Mouse (Mus musculus) C2C12 (cell line): Measurements from ENCODE around the gene Anks1b. TPM values are rescaled to one million over a fixed set of nuclear protein-coding genes. Genes with fewer than 3 reads are reported as not detected.

Experiments
- H3K27me3 ChIP-seq: one replicate; pipeline ENCODE4 v1.6.1; 2011; ENCODE audit not compliant: control insufficient read depth, insufficient read depth, insufficient read length
- H3K36me3 ChIP-seq: one replicate; pipeline ENCODE4 v1.6.1; 2011; ENCODE audit not compliant: control insufficient read depth, insufficient read depth
- H3K4me3 ChIP-seq: one replicate; pipeline ENCODE4 v1.5.1; 2011; ENCODE audit warnings: mild to moderate bottlenecking, control low read depth; ENCODE audit not compliant: poor library complexity, insufficient read depth, severe bottlenecking
- H3K79me2 ChIP-seq: one replicate; pipeline ENCODE4 v1.6.1; 2011; ENCODE audit not compliant: control insufficient read depth, insufficient read depth
- H3K79me3 ChIP-seq: one replicate; pipeline ENCODE4 v1.6.1; 2011; ENCODE audit warnings: low read depth, control low read depth
- H3ac ChIP-seq: one replicate; pipeline ENCODE3; 2011; ENCODE audit warnings: low read depth; ENCODE audit not compliant: control insufficient read depth, insufficient read length
- CEBPB ChIP-seq: IDR thresholded peaks from one replicate; pipeline ENCODE4 v1.6.1; 2011; ENCODE audit warnings: low read depth, mild to moderate bottlenecking, control low read depth, moderate library complexity
- CTCF ChIP-seq: IDR thresholded peaks from one replicate; pipeline ENCODE4 v1.5.1; 2011; ENCODE audit not compliant: control insufficient read depth, insufficient read depth, insufficient read length
- FOSL1 ChIP-seq: IDR thresholded peaks from one replicate; pipeline ENCODE4 v1.8.0; 2011; ENCODE audit warnings: mild to moderate bottlenecking, low read length; ENCODE audit not compliant: poor library complexity, insufficient read depth, severe bottlenecking
- MAX ChIP-seq: IDR thresholded peaks from one replicate; pipeline ENCODE4 v1.6.1; 2011; ENCODE audit warnings: mild to moderate bottlenecking, control low read depth
- MYOD1 ChIP-seq: IDR thresholded peaks from one replicate; pipeline ENCODE4 v1.6.1; 2011; ENCODE audit warnings: low read depth; ENCODE audit not compliant: control insufficient read depth, insufficient read length
- MYOG ChIP-seq: IDR thresholded peaks from one replicate; pipeline ENCODE4 v1.6.1; 2011; ENCODE audit not compliant: control insufficient read depth, insufficient read length; ENCODE audit errors: extremely low read depth
- USF1 ChIP-seq: IDR thresholded peaks from one replicate; pipeline ENCODE4 v1.6.1; 2011; ENCODE audit warnings: low read depth, mild to moderate bottlenecking, control low read depth, moderate library complexity
- long read RNA-seq, 2 experiments: library from polyadenylated mRNA; unstranded; transcript quantifications; one replicate each; pipeline ENCODE4 v2.0.0; 2019 to 2020
- polyA plus RNA-seq: library from polyadenylated mRNA; unstranded; fragments of >200 nt; fragmentation: generic; extraction: Trizol; gene quantifications from one replicate; pipeline ENCODE4 v1.2.1, GENCODE M21; 2012; ENCODE audit warnings: missing spikeins

Gene Anks1b
- 0.27 TPM for polyA plus RNA-seq
- long read RNA-seq, experiment 1, partial matches to known transcripts: 0 of 8 reads
- long read RNA-seq, experiment 1, other reads (novel, unspliced or antisense): 8 of 8 reads
- long read RNA-seq, experiment 2: 0 reads

- TF ChIP-seq USF1 (no peak), MAX (no peak), CTCF (no peak), MYOG (no peak), MYOD1 (no peak), CEBPB (no peak), FOSL1 (no peak)
- H3K79me3 ChIP-seq: no peaks in the 10 kb centered on the region
- H3K27me3 ChIP-seq: no peaks in the 10 kb centered on the region
- H3K4me3 ChIP-seq: peak within 1 kb of the TSS; percentile 26
- no peaks in the 10 kb centered on the region for H3K79me2 ChIP-seq
- no peaks in the 10 kb centered on the region for H3K36me3 ChIP-seq
- H3ac ChIP-seq: peak within 1 kb of the TSS; percentile 52
Observed at GRCm38 (mm10) chr10:89873146-89873950, at the start of gene Anks1b. Gene Anks1b (plus strand): TSS chr10:89873509.

DNA sequence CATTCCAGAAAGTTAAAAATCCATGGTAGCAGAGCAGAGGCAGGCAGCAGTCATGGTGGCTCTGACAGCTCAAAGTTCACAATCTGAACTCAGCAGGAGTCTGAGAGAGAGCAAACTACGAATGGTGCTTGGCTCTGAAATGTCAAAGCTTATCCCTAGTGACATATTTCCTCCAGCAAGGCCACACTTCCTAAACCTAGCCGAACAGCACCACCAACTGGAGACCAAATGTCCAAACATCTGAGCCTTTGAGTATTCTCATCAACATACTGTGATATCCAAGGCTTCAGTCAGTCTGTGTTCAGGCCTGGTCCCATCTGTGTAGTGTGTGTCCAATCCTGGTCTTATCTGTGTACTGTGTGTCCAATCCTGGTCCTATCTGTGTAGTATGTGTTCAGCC lies 49.4 kb upstream of the Anks1b start:
- H3K36me3 ChIP-seq: peaks cover 8% of the 10 kb centered on the region
- no peaks in the 10 kb centered on the region for H3K27me3 ChIP-seq
- no peak overlapping the region for H3K4me3 ChIP-seq
- no peak for TF ChIP-seq USF1
- TF ChIP-seq CTCF: peak; percentile 2
- H3K79me2 ChIP-seq: no peaks in the 10 kb centered on the region
- no peaks in the 10 kb centered on the region for H3K79me3 ChIP-seq
- H3ac ChIP-seq: no peak overlapping the region

DNA sequence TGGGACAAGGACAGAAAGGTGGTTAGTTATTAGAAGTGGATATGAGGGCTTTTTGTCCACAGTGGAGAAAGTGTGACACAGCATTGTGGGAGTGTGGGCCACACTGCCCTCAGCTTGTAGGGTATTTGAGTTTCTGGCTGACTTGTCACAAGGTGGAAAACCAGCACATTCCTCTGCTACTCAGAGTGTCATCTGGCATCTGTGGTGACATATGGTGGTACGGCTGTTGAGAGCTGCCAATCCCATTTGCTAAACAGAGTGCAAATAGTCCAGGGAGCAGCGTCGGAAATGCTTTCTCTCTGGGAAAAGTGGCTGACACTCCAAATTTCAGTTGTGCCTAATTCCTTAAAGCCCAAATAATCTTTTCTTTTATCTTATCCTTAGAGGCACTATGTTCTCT lies 46.4 kb upstream of the Anks1b start:
- H3K79me2 ChIP-seq: no peaks in the 10 kb centered on the region
- no peaks in the 10 kb centered on the region for H3K27me3 ChIP-seq
- H3ac ChIP-seq: no peak overlapping the region
- TF ChIP-seq MYOD1: no peak
- no peak for TF ChIP-seq MYOG
- H3K36me3 ChIP-seq: no peaks in the 10 kb centered on the region
- no peak overlapping the region for H3K4me3 ChIP-seq
- H3K79me3 ChIP-seq: no peaks in the 10 kb centered on the region

- no peaks in the 10 kb centered on the region for H3K79me2 ChIP-seq
- H3ac ChIP-seq: no peak overlapping the region
- no peak for TF ChIP-seq USF1
- TF ChIP-seq MYOD1: no peak
- TF ChIP-seq MAX: no peak
- no peak for TF ChIP-seq CTCF
- no peak for TF ChIP-seq CEBPB
- no peak for TF ChIP-seq FOSL1
- TF ChIP-seq MYOG: no peak
- H3K36me3 ChIP-seq: no peaks in the 10 kb centered on the region
- H3K79me3 ChIP-seq: no peaks in the 10 kb centered on the region
- no peaks in the 10 kb centered on the region for H3K27me3 ChIP-seq
- H3K4me3 ChIP-seq: no peak overlapping the region
Observed at GRCm38 (mm10) chr10:89832334-89832733, 41.0 kb upstream of the Anks1b start.

DNA sequence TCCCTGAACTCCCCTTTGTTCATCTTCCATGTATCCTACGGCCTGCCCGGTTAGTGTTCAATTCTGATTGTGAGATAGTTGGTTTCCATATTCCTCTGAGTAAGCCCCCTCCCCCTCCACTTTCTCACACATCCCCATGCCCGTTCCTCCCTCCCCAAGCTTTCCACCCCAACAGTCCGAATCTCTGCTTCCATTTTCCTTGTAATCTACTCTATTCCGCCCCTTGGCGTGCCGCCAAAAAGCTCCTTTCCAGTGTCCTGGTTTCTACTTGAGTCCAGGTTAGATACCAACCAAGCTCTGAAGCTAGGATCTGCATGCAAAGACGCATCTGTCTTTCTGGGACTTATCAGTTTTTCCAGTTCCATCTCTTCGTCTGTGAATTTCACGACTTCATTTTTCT lies 40.1 kb upstream of the Anks1b start:
- H3K79me3 ChIP-seq: no peaks in the 10 kb centered on the region
- H3ac ChIP-seq: no peak overlapping the region
- H3K79me2 ChIP-seq: no peaks in the 10 kb centered on the region
- no peak overlapping the region for H3K4me3 ChIP-seq
- no peak for TF ChIP-seq USF1
- no peak for TF ChIP-seq MAX
- TF ChIP-seq MYOD1: no peak
- no peak for TF ChIP-seq CTCF
- TF ChIP-seq FOSL1: no peak
- TF ChIP-seq CEBPB: no peak
- TF ChIP-seq MYOG: no peak
- no peaks in the 10 kb centered on the region for H3K27me3 ChIP-seq
- no peaks in the 10 kb centered on the region for H3K36me3 ChIP-seq

GRCm38 (mm10) chr10:89837476-89837875 lies 35.8 kb upstream of the Anks1b start:
- TF ChIP-seq CTCF: no peak
- no peak for TF ChIP-seq CEBPB
- TF ChIP-seq FOSL1: no peak
- TF ChIP-seq USF1: no peak
- TF ChIP-seq MAX: no peak
- TF ChIP-seq MYOG: no peak
- TF ChIP-seq MYOD1: no peak
- no peak overlapping the region for H3K4me3 ChIP-seq
- H3K36me3 ChIP-seq: no peaks in the 10 kb centered on the region

More at GRCm38 (mm10) chr10:89837476-89837875, 35.8 kb upstream of the Anks1b start:
- no peak overlapping the region for H3ac ChIP-seq
- no peaks in the 10 kb centered on the region for H3K27me3 ChIP-seq
- H3K79me3 ChIP-seq: no peaks in the 10 kb centered on the region
- no peaks in the 10 kb centered on the region for H3K79me2 ChIP-seq
